Mouse (Mus musculus) R1 (cell line): ENCODE results near the gene Cfap161.

ENCODE experiments used
- DNase-seq: peaks from one replicate; pipeline ENCODE4 v3.0.0-alpha.2; 2018; ENCODE audit warnings: low read depth, low spot score

The Cfap161 gene

DNA sequence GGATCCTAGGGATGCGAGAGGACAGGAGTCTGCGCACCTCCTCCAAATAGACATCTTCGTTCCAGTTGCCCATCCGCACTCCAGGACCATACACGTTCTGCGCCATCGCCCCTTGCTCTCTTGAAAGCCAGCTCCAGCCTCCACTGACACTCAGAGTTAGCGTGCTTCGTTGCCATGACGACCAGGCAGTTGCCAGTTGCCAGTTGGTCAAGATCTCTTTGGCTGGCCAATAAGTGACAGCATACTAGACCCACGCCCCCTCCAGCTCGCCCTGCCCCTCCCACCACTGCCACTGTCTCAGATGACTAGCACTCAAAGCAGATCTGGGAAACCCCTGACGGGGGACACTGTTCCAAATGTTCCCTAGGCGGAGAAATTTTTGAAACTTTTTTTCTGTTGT lies at the start of gene Cfap161:
Gene Cfap161 (minus strand): TSS at position 176 of the 400 bp plus-strand sequence.
- peak; percentile 95 for DNase-seq

- DNase-seq = peak; percentile 55
These were observed 48.0 kb upstream of the Cfap161 start for GRCm38 (mm10) chr7:83842486-83843259.

DNA sequence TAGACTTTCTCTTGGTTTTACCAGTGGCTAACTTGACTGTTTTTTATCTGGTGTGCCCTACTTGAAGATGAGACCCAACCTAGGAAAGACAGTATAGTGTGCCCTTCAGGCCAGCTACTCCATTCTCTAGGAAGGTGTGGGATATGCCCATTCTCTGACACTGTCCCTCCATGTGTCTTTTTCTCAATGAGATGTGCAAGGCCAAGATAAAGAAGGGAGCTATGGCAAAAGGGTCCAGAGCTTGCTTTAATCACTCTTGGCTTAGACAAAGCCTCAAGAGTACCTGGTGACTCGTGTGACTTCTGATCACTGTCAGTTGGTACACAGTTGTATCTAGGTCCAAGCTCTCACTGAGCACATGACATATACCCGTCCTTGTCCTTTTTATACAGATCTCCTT lies 45.4 kb upstream of the Cfap161 start:
- no peak for DNase-seq

DNA sequence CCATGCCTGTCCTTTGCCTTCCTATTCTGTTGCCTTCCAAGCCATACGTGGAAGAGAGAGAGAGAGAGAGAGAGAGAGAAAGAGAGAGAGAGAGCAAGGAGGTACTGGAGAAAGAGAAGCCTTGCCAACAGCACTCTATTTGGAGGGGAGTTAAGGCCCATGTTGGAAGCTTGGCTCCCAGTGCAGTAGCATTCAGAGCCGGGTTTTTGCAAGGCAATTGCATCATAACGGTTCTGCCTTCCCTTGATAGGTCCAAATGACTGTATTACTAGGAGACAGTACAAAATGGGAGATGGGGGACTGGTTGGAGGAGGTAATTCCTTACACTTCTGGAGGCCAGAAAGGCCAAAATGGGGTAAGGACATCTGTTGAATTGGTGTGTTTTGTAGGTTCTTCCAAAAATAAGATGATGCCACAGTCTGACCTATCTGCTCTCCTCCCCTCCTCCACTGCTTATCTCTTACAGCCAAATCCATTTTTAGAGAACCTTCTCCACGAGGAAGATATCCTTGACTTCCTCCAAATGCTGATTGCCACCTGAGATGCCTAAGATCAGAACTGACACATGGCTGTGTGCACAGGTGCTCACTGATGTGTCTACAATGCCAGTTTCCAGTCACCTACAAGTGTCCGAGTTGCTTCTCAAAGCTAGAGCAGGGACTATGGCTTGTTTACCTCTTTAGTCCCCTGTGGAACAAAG lies 44.0 kb upstream of the Cfap161 start:
- DNase-seq = no peak

DNA sequence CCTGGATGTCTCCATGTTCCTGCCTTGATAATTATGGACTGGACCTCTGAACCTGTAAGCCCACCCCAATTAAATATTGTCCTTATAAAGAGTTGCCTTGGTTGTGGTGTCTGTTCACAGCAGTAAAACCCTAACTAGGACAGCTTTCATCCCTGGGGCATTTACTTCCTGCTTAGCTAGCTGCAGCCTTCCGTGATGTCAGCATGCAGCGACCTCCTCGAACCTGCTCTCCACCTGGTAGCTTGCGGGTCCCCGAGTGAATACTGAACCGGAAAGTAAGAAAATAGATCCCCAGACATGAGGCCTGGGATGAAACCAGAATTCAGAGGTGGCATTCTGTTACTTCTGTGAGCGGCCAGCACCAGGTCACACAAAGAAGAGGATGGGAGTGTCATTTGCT lies 34.7 kb upstream of the Cfap161 start:
- DNase-seq = no peak

DNA sequence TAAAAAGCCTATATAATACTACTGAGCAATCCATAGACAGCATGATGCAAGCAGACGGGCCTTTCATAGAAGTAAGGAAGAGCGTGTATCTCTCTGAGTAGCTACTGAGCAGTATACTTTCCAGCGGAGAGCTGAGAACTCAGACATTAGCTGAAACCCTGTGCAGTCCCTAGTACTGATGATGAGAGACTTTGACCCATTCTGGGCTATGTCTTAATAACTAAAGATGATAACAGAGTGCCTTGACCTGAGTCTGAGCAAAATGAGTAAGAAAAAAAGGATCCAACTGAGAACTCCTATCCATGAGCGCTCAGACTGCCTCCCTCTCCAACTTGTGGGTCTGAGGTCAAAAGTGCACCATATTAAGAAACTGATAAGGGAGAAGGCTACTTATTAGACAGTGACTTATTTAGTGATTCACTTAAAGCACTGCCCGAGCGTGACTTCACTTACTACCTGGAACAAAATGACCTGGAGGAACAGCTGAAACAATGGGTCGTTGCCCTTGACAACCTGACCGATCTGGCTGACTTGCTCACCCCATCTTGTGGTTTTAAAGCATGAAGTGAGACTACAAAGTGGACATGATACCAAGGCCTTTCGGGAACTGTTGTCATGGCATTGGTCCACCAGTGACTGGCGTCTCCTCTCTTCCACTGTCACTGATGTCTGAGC lies 32.9 kb upstream of the Cfap161 start:
- peak; percentile 49 for DNase-seq

DNA sequence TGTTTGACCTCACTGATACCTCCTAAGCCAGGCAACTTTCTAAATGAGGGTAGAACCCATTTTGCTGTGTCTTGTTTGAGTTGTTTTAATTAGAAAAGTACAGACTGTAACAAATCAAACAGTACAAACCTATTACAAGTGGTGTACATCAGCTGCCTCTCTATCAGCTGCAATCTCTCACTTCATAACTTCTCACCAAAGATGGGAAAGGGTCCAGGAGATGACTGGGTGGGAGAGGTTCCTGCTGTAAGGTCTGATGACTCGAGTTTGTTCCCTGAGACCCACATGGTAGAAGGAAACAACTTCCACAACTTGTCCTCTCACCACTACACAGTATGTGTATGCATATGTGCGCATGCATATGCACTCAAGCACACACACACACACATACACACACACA lies 32.1 kb upstream of the Cfap161 start:
- no peak for DNase-seq

DNA sequence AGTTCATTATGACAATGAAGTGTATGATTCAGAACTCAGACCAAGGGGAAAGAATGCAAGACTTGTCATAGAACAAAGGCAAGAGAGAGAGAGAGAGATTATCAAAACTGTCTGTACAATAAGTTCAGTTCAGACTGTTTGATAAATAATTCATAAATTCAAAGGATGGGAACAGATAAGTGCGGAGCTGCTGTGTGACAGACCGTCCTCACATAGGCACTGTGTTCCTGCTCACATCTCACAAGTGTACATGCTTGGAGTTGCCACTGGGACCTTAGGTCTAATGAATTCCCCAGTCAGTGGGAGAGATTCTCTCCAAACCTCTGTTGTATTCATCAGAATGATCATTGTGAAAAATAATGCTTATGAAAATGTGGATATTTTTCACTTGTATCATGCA lies 27.3 kb upstream of the Cfap161 start:
- DNase-seq = no peak

GRCm38 (mm10) chr7:83816886-83817285 lies 22.2 kb upstream of the Cfap161 start:
- no peak for DNase-seq

DNA sequence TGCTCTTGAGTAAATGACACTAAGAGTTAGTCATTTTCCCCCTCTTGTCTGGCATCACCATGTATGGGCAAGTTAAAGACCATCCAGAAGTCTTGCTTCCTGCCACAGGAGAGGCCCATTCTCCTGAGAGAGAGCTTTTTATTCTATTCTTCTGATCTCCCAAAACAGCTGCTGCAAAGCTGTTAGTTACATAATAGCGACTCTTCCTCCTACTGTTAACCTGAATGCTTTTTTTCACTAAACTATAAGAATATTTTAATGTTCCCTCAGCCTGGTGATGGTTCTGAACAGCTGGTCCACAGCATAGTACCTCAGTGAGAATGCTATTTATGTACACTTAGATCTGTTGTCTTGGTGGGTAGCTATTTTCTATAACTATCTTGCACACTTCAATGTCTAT lies 21.0 kb upstream of the Cfap161 start:
- no peak for DNase-seq

- DNase-seq = peak; percentile 48
These were observed 19.3 kb upstream of the Cfap161 start for GRCm38 (mm10) chr7:83813993-83814392.

DNA sequence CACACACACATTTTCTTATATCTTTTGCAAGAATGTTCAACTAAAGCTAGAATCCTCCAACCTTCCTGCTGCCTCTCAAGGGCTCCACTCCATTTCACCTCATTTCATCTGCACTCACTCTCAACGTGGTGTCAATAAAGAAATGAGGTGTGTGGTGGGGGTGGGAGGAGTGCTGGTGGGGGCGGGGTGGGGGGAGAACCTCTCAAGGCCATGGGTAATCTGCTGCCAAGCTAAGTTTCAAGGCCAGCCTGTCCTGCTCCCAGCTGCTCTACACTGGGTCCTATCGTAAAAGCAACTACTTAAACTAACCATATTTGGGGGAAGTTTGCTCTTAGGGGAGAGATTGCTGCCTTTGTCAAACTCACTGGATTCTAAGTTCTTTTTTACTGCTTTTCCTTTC lies 18.8 kb upstream of the Cfap161 start:
- DNase-seq = no peak

GRCm38 (mm10) chr7:83813016-83813415 lies 18.3 kb upstream of the Cfap161 start:
- no peak for DNase-seq

GRCm38 (mm10) chr7:83812581-83812980 lies 17.9 kb upstream of the Cfap161 start:
- no peak for DNase-seq

DNA sequence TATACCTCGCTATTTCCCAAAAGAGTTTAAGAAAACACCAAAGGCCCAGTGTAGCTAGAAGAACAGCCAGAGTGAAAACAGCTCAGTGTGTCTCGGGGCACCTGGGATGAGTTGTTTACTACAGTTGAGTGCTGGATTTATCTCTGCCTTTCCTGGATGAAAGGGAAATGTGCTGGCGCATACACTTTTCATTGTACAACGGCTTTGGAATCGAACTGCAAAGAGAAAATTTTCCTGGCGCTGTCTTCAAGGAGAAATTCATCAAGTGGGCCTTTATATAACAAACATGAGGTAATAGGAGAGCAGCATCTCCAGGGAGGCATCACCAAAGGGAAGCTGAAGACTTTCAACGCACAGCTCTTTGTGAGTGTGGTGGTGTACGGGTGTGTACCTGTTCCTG lies 17.2 kb upstream of the Cfap161 start:
- no peak for DNase-seq

DNA sequence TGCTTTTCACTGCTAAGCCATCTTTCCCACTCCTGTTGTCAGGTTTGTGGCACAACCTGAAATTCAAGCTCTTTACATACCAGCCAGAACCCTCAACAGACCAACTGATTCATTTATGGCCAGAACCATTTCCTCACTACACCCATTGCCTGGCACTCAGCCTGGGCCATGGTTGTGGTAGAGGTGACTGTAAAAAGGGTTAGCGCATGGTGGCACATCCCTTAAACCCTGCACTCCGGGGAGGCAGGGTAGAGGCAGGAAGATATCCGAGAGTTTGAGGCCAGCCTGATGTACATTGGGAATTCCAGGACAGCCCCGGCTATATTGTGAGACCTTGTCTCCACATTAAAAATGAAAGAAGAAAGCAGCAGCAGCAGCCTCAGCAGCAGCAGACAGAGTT lies 16.8 kb upstream of the Cfap161 start:
- no peak for DNase-seq

- DNase-seq = peak; percentile 60
These were observed 15.7 kb upstream of the Cfap161 start for GRCm38 (mm10) chr7:83810141-83811100.

- peak; percentile 20 for DNase-seq
These were observed 15.0 kb upstream of the Cfap161 start for GRCm38 (mm10) chr7:83809715-83810114.

GRCm38 (mm10) chr7:83809060-83809459 lies 14.4 kb upstream of the Cfap161 start:
- peak; percentile 39 for DNase-seq

GRCm38 (mm10) chr7:83806934-83807333 lies 12.3 kb upstream of the Cfap161 start:
- DNase-seq = no peak

DNA sequence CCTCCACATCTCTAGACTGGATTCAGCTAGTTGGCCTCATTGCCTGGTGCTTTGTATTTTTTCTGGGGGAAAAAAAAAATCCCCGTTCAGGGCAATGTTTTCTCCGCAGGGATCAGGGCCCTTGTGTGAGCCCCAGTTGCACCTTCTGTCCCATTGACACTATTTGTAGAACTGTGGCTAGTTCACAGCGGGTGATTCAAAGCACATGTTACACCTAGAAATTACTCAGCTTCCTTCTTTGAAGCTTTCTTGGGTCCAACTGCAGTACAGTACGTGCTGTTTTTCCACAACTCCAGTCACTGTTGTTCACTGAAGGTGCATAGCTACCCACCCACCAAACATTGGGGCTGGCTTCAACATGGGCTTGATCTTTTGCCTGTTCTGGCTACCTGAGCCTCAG lies 9.1 kb upstream of the Cfap161 start:
- no peak for DNase-seq
